Mouse (Mus musculus): Measurements from ENCODE around the gene Polr3e. TPM values are rescaled to one million over a fixed set of nuclear protein-coding genes. Genes with fewer than 3 reads are reported as not detected.

The Polr3e gene
- polyA plus RNA-seq, 1 experiment = 15.9 TPM

- Histone ChIP-seq H3K27me3 (ENCODE audit: control insufficient read depth, insufficient read depth, insufficient read length) (no peaks in the 10 kb centered on the region), H3ac (ENCODE audit: control insufficient read depth, insufficient read length, low read depth) (no peak overlapping the region), H3K4me3 (ENCODE audit: insufficient read depth, poor library complexity, severe bottlenecking) (no peak overlapping the region), H3K79me2 (ENCODE audit: control insufficient read depth, insufficient read depth) (no peaks in the 10 kb centered on the region), H3K36me3 (ENCODE audit: control insufficient read depth, insufficient read depth) (no peaks in the 10 kb centered on the region), H3K79me3 (ENCODE audit: low read depth) (no peaks in the 10 kb centered on the region)
- TF ChIP-seq CEBPB (IDR thresholded peaks at IDR 0.05; ENCODE audit: low read depth) (no peak), USF1 (IDR thresholded peaks at IDR 0.05; ENCODE audit: low read depth) (no peak), MYOG (IDR thresholded peaks at IDR 0.05; ENCODE audit: control insufficient read depth, extremely low read depth, insufficient read length) (no peak), MYOD1 (IDR thresholded peaks at IDR 0.05; ENCODE audit: control insufficient read depth, insufficient read length, low read depth) (no peak), MAX (IDR thresholded peaks at IDR 0.05) (no peak), CTCF (IDR thresholded peaks at IDR 0.05; ENCODE audit: control insufficient read depth, insufficient read depth, insufficient read length) (no peak), FOSL1 (IDR thresholded peaks at IDR 0.05; ENCODE audit: insufficient read depth, low read length, poor library complexity, severe bottlenecking) (no peak)
Measured at GRCm38 (mm10) chr7:120874764-120875539, 42.6 kb upstream of the Polr3e start.

GRCm38 (mm10) chr7:120875540-120876388 is 41.8 kb upstream of the Polr3e start:
- H3K27me3 ChIP-seq (ENCODE audit: control insufficient read depth, insufficient read depth, insufficient read length) = no peaks in the 10 kb centered on the region
- H3K79me2 ChIP-seq (ENCODE audit: control insufficient read depth, insufficient read depth) = no peaks in the 10 kb centered on the region
- H3K4me3 ChIP-seq (ENCODE audit: insufficient read depth, poor library complexity, severe bottlenecking) = no peak overlapping the region
- TF ChIP-seq MAX (IDR thresholded peaks at IDR 0.05) (no peak), MYOG (IDR thresholded peaks at IDR 0.05; ENCODE audit: control insufficient read depth, extremely low read depth, insufficient read length) (no peak), USF1 (IDR thresholded peaks at IDR 0.05; ENCODE audit: low read depth) (no peak), CTCF (IDR thresholded peaks at IDR 0.05; ENCODE audit: control insufficient read depth, insufficient read depth, insufficient read length) (no peak), FOSL1 (IDR thresholded peaks at IDR 0.05; ENCODE audit: insufficient read depth, low read length, poor library complexity, severe bottlenecking) (no peak), MYOD1 (IDR thresholded peaks at IDR 0.05; ENCODE audit: control insufficient read depth, insufficient read length, low read depth) (no peak), CEBPB (IDR thresholded peaks at IDR 0.05; ENCODE audit: low read depth) (no peak)
- H3K79me3 ChIP-seq (ENCODE audit: low read depth) = no peaks in the 10 kb centered on the region
- no peaks in the 10 kb centered on the region for H3K36me3 ChIP-seq (ENCODE audit: control insufficient read depth, insufficient read depth)
- no peak overlapping the region for H3ac ChIP-seq (ENCODE audit: control insufficient read depth, insufficient read length, low read depth)

- no peak for TF ChIP-seq CEBPB (IDR thresholded peaks at IDR 0.05; ENCODE audit: low read depth)
- no peak for TF ChIP-seq MYOG (IDR thresholded peaks at IDR 0.05; ENCODE audit: control insufficient read depth, extremely low read depth, insufficient read length)
- no peak for TF ChIP-seq USF1 (IDR thresholded peaks at IDR 0.05; ENCODE audit: low read depth)
- TF ChIP-seq MAX (IDR thresholded peaks at IDR 0.05) = no peak
- no peak for TF ChIP-seq CTCF (IDR thresholded peaks at IDR 0.05; ENCODE audit: control insufficient read depth, insufficient read depth, insufficient read length)
- no peak for TF ChIP-seq MYOD1 (IDR thresholded peaks at IDR 0.05; ENCODE audit: control insufficient read depth, insufficient read length, low read depth)
- no peak for TF ChIP-seq FOSL1 (IDR thresholded peaks at IDR 0.05; ENCODE audit: insufficient read depth, low read length, poor library complexity, severe bottlenecking)
- Histone ChIP-seq H3K36me3 (ENCODE audit: control insufficient read depth, insufficient read depth) (no peaks in the 10 kb centered on the region), H3K4me3 (ENCODE audit: insufficient read depth, poor library complexity, severe bottlenecking) (no peak overlapping the region), H3ac (ENCODE audit: control insufficient read depth, insufficient read length, low read depth) (no peak overlapping the region), H3K27me3 (ENCODE audit: control insufficient read depth, insufficient read depth, insufficient read length) (no peaks in the 10 kb centered on the region), H3K79me3 (ENCODE audit: low read depth) (no peaks in the 10 kb centered on the region), H3K79me2 (ENCODE audit: control insufficient read depth, insufficient read depth) (no peaks in the 10 kb centered on the region)
Measured at GRCm38 (mm10) chr7:120878271-120878670, 39.3 kb upstream of the Polr3e start.

GRCm38 (mm10) chr7:120879972-120880371 is 37.6 kb upstream of the Polr3e start:
- H3ac ChIP-seq (ENCODE audit: control insufficient read depth, insufficient read length, low read depth) = no peak overlapping the region
- H3K36me3 ChIP-seq (ENCODE audit: control insufficient read depth, insufficient read depth) = peaks cover 3% of the 10 kb centered on the region
- TF ChIP-seq CEBPB (IDR thresholded peaks at IDR 0.05; ENCODE audit: low read depth) (no peak), MYOG (IDR thresholded peaks at IDR 0.05; ENCODE audit: control insufficient read depth, extremely low read depth, insufficient read length) (no peak), USF1 (IDR thresholded peaks at IDR 0.05; ENCODE audit: low read depth) (no peak), MYOD1 (IDR thresholded peaks at IDR 0.05; ENCODE audit: control insufficient read depth, insufficient read length, low read depth) (no peak), MAX (IDR thresholded peaks at IDR 0.05) (no peak)

GRCm38 (mm10) chr7:120880770-120881169 is 36.8 kb upstream of the Polr3e start:
- no peak for TF ChIP-seq CEBPB (IDR thresholded peaks at IDR 0.05; ENCODE audit: low read depth)
- no peak for TF ChIP-seq MYOD1 (IDR thresholded peaks at IDR 0.05; ENCODE audit: control insufficient read depth, insufficient read length, low read depth)
- no peak for TF ChIP-seq CTCF (IDR thresholded peaks at IDR 0.05; ENCODE audit: control insufficient read depth, insufficient read depth, insufficient read length)
- no peak for TF ChIP-seq FOSL1 (IDR thresholded peaks at IDR 0.05; ENCODE audit: insufficient read depth, low read length, poor library complexity, severe bottlenecking)
- no peak for TF ChIP-seq MYOG (IDR thresholded peaks at IDR 0.05; ENCODE audit: control insufficient read depth, extremely low read depth, insufficient read length)
- TF ChIP-seq MAX (IDR thresholded peaks at IDR 0.05) = no peak
- no peak for TF ChIP-seq USF1 (IDR thresholded peaks at IDR 0.05; ENCODE audit: low read depth)
- Histone ChIP-seq H3K4me3 (ENCODE audit: insufficient read depth, poor library complexity, severe bottlenecking) (no peak overlapping the region), H3K79me3 (ENCODE audit: low read depth) (no peaks in the 10 kb centered on the region), H3K79me2 (ENCODE audit: control insufficient read depth, insufficient read depth) (no peaks in the 10 kb centered on the region), H3K36me3 (ENCODE audit: control insufficient read depth, insufficient read depth) (peaks cover 3% of the 10 kb centered on the region), H3K27me3 (ENCODE audit: control insufficient read depth, insufficient read depth, insufficient read length) (no peaks in the 10 kb centered on the region), H3ac (ENCODE audit: control insufficient read depth, insufficient read length, low read depth) (no peak overlapping the region)

More at GRCm38 (mm10) chr7:120879972-120880371, 37.6 kb upstream of the Polr3e start:
- no peaks in the 10 kb centered on the region for H3K79me2 ChIP-seq (ENCODE audit: control insufficient read depth, insufficient read depth)
- H3K27me3 ChIP-seq (ENCODE audit: control insufficient read depth, insufficient read depth, insufficient read length) = no peaks in the 10 kb centered on the region
- H3K79me3 ChIP-seq (ENCODE audit: low read depth) = no peaks in the 10 kb centered on the region
- H3K4me3 ChIP-seq (ENCODE audit: insufficient read depth, poor library complexity, severe bottlenecking) = no peak overlapping the region

Data from C2C12 (cell line).